Mouse (Mus musculus) C2C12 (cell line): Measurements from ENCODE around the gene Lars2.

Experiments used
- CEBPB ChIP-seq: IDR thresholded peaks from one replicate; pipeline ENCODE4 v1.6.1; 2011; ENCODE audit warnings: low read depth, mild to moderate bottlenecking, control low read depth, moderate library complexity
- CTCF ChIP-seq: IDR thresholded peaks from one replicate; pipeline ENCODE4 v1.5.1; 2011; ENCODE audit not compliant: control insufficient read depth, insufficient read depth, insufficient read length
- FOSL1 ChIP-seq: IDR thresholded peaks from one replicate; pipeline ENCODE4 v1.8.0; 2011; ENCODE audit warnings: mild to moderate bottlenecking, low read length; ENCODE audit not compliant: poor library complexity, insufficient read depth, severe bottlenecking
- MAX ChIP-seq: IDR thresholded peaks from one replicate; pipeline ENCODE4 v1.6.1; 2011; ENCODE audit warnings: mild to moderate bottlenecking, control low read depth
- MYOD1 ChIP-seq: IDR thresholded peaks from one replicate; pipeline ENCODE4 v1.6.1; 2011; ENCODE audit warnings: low read depth; ENCODE audit not compliant: control insufficient read depth, insufficient read length
- USF1 ChIP-seq: IDR thresholded peaks from one replicate; pipeline ENCODE4 v1.6.1; 2011; ENCODE audit warnings: low read depth, mild to moderate bottlenecking, control low read depth, moderate library complexity

DNA sequence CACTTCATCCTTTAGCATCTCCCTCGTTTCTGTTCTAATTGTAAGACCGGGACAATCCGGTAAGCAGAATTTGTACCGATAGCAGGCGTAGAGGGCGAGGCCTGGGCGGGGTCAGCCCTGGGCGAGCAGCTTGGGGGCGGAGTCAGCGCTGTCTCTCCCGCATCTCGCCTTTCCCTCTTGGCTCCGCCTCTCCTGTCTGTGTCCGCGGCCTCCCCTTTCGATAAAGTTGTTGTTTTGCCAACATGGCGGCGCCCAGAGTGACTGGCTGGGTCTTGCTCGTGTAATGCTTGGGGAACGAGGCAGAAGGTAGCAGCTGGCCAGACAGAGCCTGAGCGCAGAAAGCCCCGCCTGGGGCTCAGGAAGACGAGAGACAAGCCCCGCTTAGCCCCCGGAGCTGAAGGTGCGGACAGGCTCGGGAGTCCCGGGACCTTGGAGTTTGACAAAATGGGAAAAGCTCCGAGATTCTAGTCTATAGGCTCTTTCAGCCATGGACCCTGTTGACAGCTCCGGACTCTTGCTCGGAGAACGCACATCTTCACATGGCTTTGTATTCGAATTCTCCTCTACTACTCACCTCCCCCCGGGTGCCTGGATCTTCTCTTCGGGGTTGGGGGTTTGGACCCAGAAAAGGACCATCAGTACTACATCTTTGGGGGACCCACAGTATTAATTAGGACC is at the start of gene Lars2:
- TF ChIP-seq CTCF, result no peak
- TF ChIP-seq MYOD1, result no peak
- no peak for TF ChIP-seq MAX
- TF ChIP-seq USF1, result no peak
- TF ChIP-seq CEBPB, result no peak
- TF ChIP-seq FOSL1, result no peak
